Mouse (Mus musculus): ENCODE measurements at regions not wholly inside any gene's neighbourhood (a gene's known extent, or its start where the extent isn't known, plus 50 kb on each side); places are given as distances from the start of the nearest gene placed in this dataset.
"Not testable (repeated sequence)": the region's sequence is repeated elsewhere in the genome, so short reads cannot be mapped to it uniquely, and the experiment has no call there.

DNA sequence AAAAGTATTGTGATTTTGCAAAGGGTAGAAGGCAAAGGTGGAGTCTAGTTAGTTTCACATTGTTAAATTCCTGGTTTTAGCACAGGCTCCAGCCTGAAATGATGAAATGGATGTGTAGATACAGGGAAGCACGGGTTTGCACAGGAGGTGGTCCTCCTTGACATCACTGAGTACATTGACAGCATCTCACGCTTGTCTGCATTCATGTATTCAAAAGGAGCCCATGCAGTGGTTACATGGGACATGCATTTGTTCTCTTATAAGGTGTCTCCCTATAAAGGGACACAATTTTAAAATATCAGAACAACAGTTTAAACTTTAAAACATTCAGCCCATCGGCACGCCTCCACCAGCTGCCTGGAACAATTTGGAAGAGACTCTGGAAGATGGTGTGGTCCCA, 322.4 kb upstream of the Igfbp7 start:
- not testable (repeated sequence) for TF ChIP-seq CTCF (IDR thresholded peaks at IDR 0.05; ENCODE audit: control insufficient read depth, insufficient read depth, insufficient read length); MYOG (IDR thresholded peaks at IDR 0.05; ENCODE audit: control insufficient read depth, extremely low read depth, insufficient read length); USF1 (IDR thresholded peaks at IDR 0.05; ENCODE audit: low read depth); MYOD1 (IDR thresholded peaks at IDR 0.05; ENCODE audit: control insufficient read depth, insufficient read length, low read depth); MAX (IDR thresholded peaks at IDR 0.05); CEBPB (IDR thresholded peaks at IDR 0.05; ENCODE audit: low read depth); FOSL1 (IDR thresholded peaks at IDR 0.05; ENCODE audit: insufficient read depth, low read length, poor library complexity, severe bottlenecking)
